Mouse (Mus musculus) cortical plate, adult 2 months (tissue): ENCODE measurements around the gene Scn2b.

Source experiments
- CTCF ChIP-seq: fragments of 200-500 bp; IDR thresholded peaks from 2 replicates; pipeline ENCODE4 v1.5.1; 2011; ENCODE audit warnings: mild to moderate bottlenecking, control low read depth, low read length; ENCODE audit not compliant: insufficient read depth; ENCODE audit errors: extremely low read depth
- POLR2A ChIP-seq: fragments of 200-500 bp; IDR thresholded peaks from 2 replicates; pipeline ENCODE4 v1.6.1; 2011; ENCODE audit warnings: mild to moderate bottlenecking, low read length, control low read depth; ENCODE audit not compliant: insufficient read depth; ENCODE audit errors: extremely low read depth

GRCm38 (mm10) chr9:45170150-45170549 lies 52.6 kb downstream of the Scn2b start:
- no peak for TF ChIP-seq CTCF
- no peak for TF ChIP-seq POLR2A
